31 mouse cellular contexts compared by ENCODE assay signal in genomic region chr2:71187950-71188349, GRCm38 (mm10). TPM values are rescaled to one million over a fixed set of nuclear protein-coding genes. Genes with fewer than 3 reads are reported as not detected.
DNase-seq lines count a peak whose midpoint lies in the region; ATAC-seq and TF ChIP-seq lines count a peak whose summit lies in the region.
"Had no signal": no experiment of that assay in that cellular context is flagged by ENCODE, and none has a peak within 500 bp of the region (broad histone marks: within the 10 kb centered on the region; RNA-seq: fewer than 3 reads in every experiment).

No protein-coding gene starts in this region.

- peak; percentile 19 for DNase-seq in heart, adult 11 months
- DNase-seq in heart, postnatal 4 days, result no peak
- DNase-seq in liver, embryonic 14.5 days (ENCODE audit: low read depth in 3 of 3, low spot score in 3 of 3), result peak; percentile 42 to 61 (median 48)
- no peak for DNase-seq in hindbrain, embryonic 14.5 days (ENCODE audit: low spot score)
- DNase-seq in urinary bladder, postnatal 10 days (ENCODE audit: low spot score), result no peak
- no peak for DNase-seq in heart, adult 2 months
- DNase-seq: adrenal gland, adult 8-10 months; cerebellum, adult 11-12 months; cerebellum, adult 9-11 months; gastrocnemius, adult 2 months; gastrocnemius, postnatal 36 days; heart, postnatal 10 days; kidney, adult 9 months; kidney, postnatal 14 days; layer of hippocampus, adult 9-11 months; lung, postnatal 36 days; midbrain, embryonic 14.5 days; spleen, adult 18-20 months; thymus, postnatal 25 days had no signal

- intact Hi-C loops in heart, adult 2 months (cut with DNase I), result no loop called here

- H3K4me3 ChIP-seq in liver, embryonic 14.5 days (ENCODE audit: insufficient read depth in 1 of 2, low read depth in 2 of 2, low read length in 2 of 2), result no peak overlapping the region
- no peak overlapping the region for H3K4me3 ChIP-seq in hindbrain, embryonic 14.5 days (replicated peaks; ENCODE audit: low read length)
- no peak overlapping the region for H3K4me3 ChIP-seq in heart, adult 2 months
- H3K4me3 ChIP-seq: forebrain, embryonic 13.5 days; gastrocnemius, adult 2 months; heart, embryonic 13.5 days; intestine, embryonic 15.5 days; limb, embryonic 10.5 days; limb, embryonic 15.5 days; lung, embryonic 15.5 days; megakaryocyte, embryonic 14.5 days; neural tube, embryonic 15.5 days had no signal

- ATAC-seq in common myeloid progenitor, adult 5-6 weeks (replicated peaks; ENCODE audit: low read depth, poor library complexity, severe bottlenecking), result peak; percentile 29; the same call in 1 of the 2 replicates
- peak; percentile 76; the same call in 1 of the 2 replicates for ATAC-seq in liver, embryonic 14.5 days (ENCODE audit: insufficient read depth)
- ATAC-seq in megakaryocyte-erythroid progenitor cell, adult 5-6 weeks (replicated peaks; ENCODE audit: low FRiP score, low TSS enrichment, poor library complexity, severe bottlenecking), result peak; percentile 95
- ATAC-seq in hindbrain, embryonic 14.5 days (ENCODE audit: low FRiP score), result no peak
- ATAC-seq: forebrain, embryonic 13.5 days; hindbrain, postnatal 0 days; intestine, embryonic 15.5 days had no signal

- H3K9me3 ChIP-seq in liver, embryonic 14.5 days (ENCODE audit: control insufficient read depth, low read length), result no peaks in the 10 kb centered on the region
- H3K9me3 ChIP-seq in hindbrain, embryonic 14.5 days (ENCODE audit: control insufficient read depth, low read length), result no peaks in the 10 kb centered on the region
- H3K9me3 ChIP-seq: heart, embryonic 13.5 days; intestine, embryonic 15.5 days; limb, embryonic 10.5 days; limb, embryonic 15.5 days; lung, embryonic 15.5 days; megakaryocyte, embryonic 14.5 days; neural tube, embryonic 15.5 days had no signal

- TF ChIP-seq EP300 in liver, embryonic 14.5 days (IDR thresholded peaks at IDR 0.05; ENCODE audit: low read depth), result peak; percentile 66
- no peak for TF ChIP-seq EP300 in heart, adult 2 months (IDR thresholded peaks at IDR 0.05; ENCODE audit: insufficient read depth, low read depth, low read length)

- no peak overlapping the region for H3K9ac ChIP-seq in liver, embryonic 14.5 days (replicated peaks)
- no peak overlapping the region for H3K9ac ChIP-seq in hindbrain, embryonic 14.5 days
- no peak overlapping the region for H3K9ac ChIP-seq in heart, adult 2 months (ENCODE audit: low read depth, low read length)
- H3K9ac ChIP-seq: forebrain, embryonic 13.5 days; heart, embryonic 13.5 days; intestine, embryonic 15.5 days; limb, embryonic 15.5 days; lung, embryonic 15.5 days; neural tube, embryonic 15.5 days had no signal

- H3K79me2 ChIP-seq in heart, adult 2 months (replicated peaks; ENCODE audit: control insufficient read depth, insufficient read depth, low read length), result no peaks in the 10 kb centered on the region

- TF ChIP-seq POLR2A in heart, adult 2 months (IDR thresholded peaks at IDR 0.05; ENCODE audit: insufficient read depth, low read depth, low read length), result no peak

- no peak overlapping the region for H3K27ac ChIP-seq in liver, embryonic 14.5 days
- no peak overlapping the region for H3K27ac ChIP-seq in hindbrain, embryonic 14.5 days
- H3K27ac ChIP-seq in heart, adult 2 months, result no peak overlapping the region
- H3K27ac ChIP-seq: forebrain, embryonic 13.5 days; gastrocnemius, adult 2 months; heart, embryonic 13.5 days; hindbrain, postnatal 0 days; intestine, embryonic 15.5 days; limb, embryonic 10.5 days; limb, embryonic 15.5 days; lung, embryonic 15.5 days; neural tube, embryonic 15.5 days had no signal

- peaks cover 0 to 6% of the 10 kb centered on the region in 2 experiments for H3K4me1 ChIP-seq in liver, embryonic 14.5 days (replicated peaks; ENCODE audit: control insufficient read depth in 2 of 2, insufficient read depth in 2 of 2, low read length in 1 of 2)
- peaks cover 23% of the 10 kb centered on the region for H3K4me1 ChIP-seq in hindbrain, embryonic 14.5 days (replicated peaks; ENCODE audit: control insufficient read depth, insufficient read depth, low read length)
- H3K4me1 ChIP-seq in heart, adult 2 months (ENCODE audit: control insufficient read depth, insufficient read depth, low read length), result no peaks in the 10 kb centered on the region; the same call in 1 of the 2 replicates
- H3K4me1 ChIP-seq: intestine, embryonic 15.5 days had no signal

- no peaks in the 10 kb centered on the region for H3K36me3 ChIP-seq in liver, embryonic 14.5 days (replicated peaks; ENCODE audit: control insufficient read depth, insufficient read depth, low read depth)
- H3K36me3 ChIP-seq in hindbrain, embryonic 14.5 days (replicated peaks; ENCODE audit: control insufficient read depth, insufficient read depth), result no peaks in the 10 kb centered on the region
- H3K36me3 ChIP-seq in heart, adult 2 months (ENCODE audit: control insufficient read depth, insufficient read depth, low read length), result no peaks in the 10 kb centered on the region
- H3K36me3 ChIP-seq: heart, embryonic 13.5 days; intestine, embryonic 15.5 days; limb, embryonic 10.5 days; limb, embryonic 15.5 days; lung, embryonic 15.5 days; neural tube, embryonic 15.5 days had no signal

- H3K4me2 ChIP-seq in liver, embryonic 14.5 days (ENCODE audit: low read depth), result no peak overlapping the region
- H3K4me2 ChIP-seq in hindbrain, embryonic 14.5 days (replicated peaks), result no peak overlapping the region
- H3K4me2 ChIP-seq: forebrain, embryonic 13.5 days; heart, embryonic 13.5 days; intestine, embryonic 15.5 days; limb, embryonic 15.5 days; lung, embryonic 15.5 days; neural tube, embryonic 15.5 days had no signal

- peaks cover 10% of the 10 kb centered on the region for H3K27me3 ChIP-seq in liver, embryonic 14.5 days (ENCODE audit: control insufficient read depth, insufficient read depth, low read length)
- no peaks in the 10 kb centered on the region for H3K27me3 ChIP-seq in hindbrain, embryonic 14.5 days (ENCODE audit: control insufficient read depth, insufficient read depth, low read length)
- no peaks in the 10 kb centered on the region for H3K27me3 ChIP-seq in heart, adult 2 months (ENCODE audit: control insufficient read depth, insufficient read depth, low read length)
- H3K27me3 ChIP-seq: CH12.LX; forebrain, embryonic 13.5 days; intestine, embryonic 15.5 days; neural tube, embryonic 15.5 days had no signal

- 33% methylated on average over 3 of the region's 3 CpGs for WGBS in liver, embryonic 14.5 days (ENCODE audit: insufficient replicate concordance)
- WGBS in hindbrain, embryonic 14.5 days, result 62% methylated on average over 3 of the region's 3 CpGs
- 56% methylated on average over 3 of the region's 3 CpGs for WGBS in heart, adult 2 months

- no peak for TF ChIP-seq CTCF in liver, embryonic 14.5 days (IDR thresholded peaks at IDR 0.05; ENCODE audit: low read depth)
- no peak for TF ChIP-seq CTCF in heart, adult 2 months (IDR thresholded peaks at IDR 0.05)

RNA-seq across cellular contexts. Expression of gene Dync1i2, which starts 23.6 kb away (rescaled TPM):
- total RNA-seq in heart, postnatal 4 days (2021), result 10 to 100 TPM; 96.0 to 99.1 TPM
- 112 and 117 TPM in 2 replicates for total RNA-seq in common myeloid progenitor, adult 5-6 weeks (2017)
- 15.2 and 24.8 TPM in 2 replicates for polyA plus RNA-seq in liver, embryonic 14.5 days (2012; rRNA removed)
- 29.9 and 36.7 TPM in 2 replicates for polyA plus RNA-seq in liver, embryonic 14.5 days (2014; fragmentation: Nextera tagmentation; extraction: Ambion mirVana)
- total RNA-seq in megakaryocyte-erythroid progenitor cell, adult 5-6 weeks (2014; fragmentation: Nextera tagmentation), result 71.4 and 78.4 TPM in 2 replicates
- 124 and 126 TPM in 2 replicates for total RNA-seq in megakaryocyte-erythroid progenitor cell, adult 5-6 weeks (2017)
- 224 and 227 TPM in 2 replicates for polyA plus RNA-seq in hindbrain, embryonic 14.5 days (2014; fragmentation: Nextera tagmentation; extraction: Ambion mirVana)
- 10 to 100 TPM; 56.2 to 58.7 TPM for total RNA-seq in heart, adult 2 months (2021)
- 19.9 and 35.8 TPM in 2 replicates for polyA plus RNA-seq in heart, adult 2 months (2012; rRNA removed)

Comparison
In these comparisons a context has a peak if more than half of its experiments do, and no peak if none do; other contexts are left out.
1. DNase-seq: peak in heart, adult 11 months (single experiment) and liver, embryonic 14.5 days (3 of 3); none in heart, postnatal 4 days (single experiment), hindbrain, embryonic 14.5 days (single experiment), urinary bladder, postnatal 10 days (single experiment) and heart, adult 2 months (0 of 2).